Mouse (Mus musculus) adrenal gland, postnatal 25 days (tissue): Measurements from ENCODE around the gene AI597479. TPM values are rescaled to one million over a fixed set of nuclear protein-coding genes. Genes with fewer than 3 reads are reported as not detected.
"Not testable (repeated sequence)": the region's sequence is repeated elsewhere in the genome, so short reads cannot be mapped to it uniquely, and the experiment has no call there.

Experiments
- DNase-seq: peaks from one replicate; pipeline ENCODE4 v3.0.0; 2021; ENCODE audit warnings: mixed read lengths
- total RNA-seq: library from RNA; stranded (reverse); gene quantifications from 2 replicates; pipeline ENCODE4 v1.2.3, GENCODE M21; 2021

AI597479 gene
- total RNA-seq, 1 experiment from 2014 or later = 20.0 TPM

- no peak for DNase-seq
Measured at GRCm38 (mm10) chr1:43124726-43125125, 26.2 kb downstream of the AI597479 start.

DNA sequence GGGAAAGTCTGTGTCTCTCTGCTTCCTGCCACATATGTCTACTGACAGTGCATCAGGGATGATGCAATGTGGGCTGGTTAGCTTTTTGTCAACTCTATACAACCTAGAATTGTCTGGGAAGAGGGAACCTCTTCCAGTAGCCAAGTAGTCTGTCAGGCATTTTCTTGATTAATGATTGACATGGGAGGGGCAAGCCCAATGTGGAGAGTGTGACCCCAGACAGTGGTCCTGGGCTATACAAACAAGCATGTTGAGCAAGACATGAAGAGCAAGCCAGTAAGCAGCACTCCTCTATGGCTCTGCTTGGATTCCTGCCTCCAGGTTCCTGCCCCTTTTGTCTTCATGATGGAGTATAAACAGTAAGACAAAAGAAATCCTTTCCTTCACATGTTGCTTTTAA is 28.7 kb downstream of the AI597479 start:
- no peak for DNase-seq

GRCm38 (mm10) chr1:43127820-43128610 is 29.5 kb downstream of the AI597479 start:
- no peak for DNase-seq

DNA sequence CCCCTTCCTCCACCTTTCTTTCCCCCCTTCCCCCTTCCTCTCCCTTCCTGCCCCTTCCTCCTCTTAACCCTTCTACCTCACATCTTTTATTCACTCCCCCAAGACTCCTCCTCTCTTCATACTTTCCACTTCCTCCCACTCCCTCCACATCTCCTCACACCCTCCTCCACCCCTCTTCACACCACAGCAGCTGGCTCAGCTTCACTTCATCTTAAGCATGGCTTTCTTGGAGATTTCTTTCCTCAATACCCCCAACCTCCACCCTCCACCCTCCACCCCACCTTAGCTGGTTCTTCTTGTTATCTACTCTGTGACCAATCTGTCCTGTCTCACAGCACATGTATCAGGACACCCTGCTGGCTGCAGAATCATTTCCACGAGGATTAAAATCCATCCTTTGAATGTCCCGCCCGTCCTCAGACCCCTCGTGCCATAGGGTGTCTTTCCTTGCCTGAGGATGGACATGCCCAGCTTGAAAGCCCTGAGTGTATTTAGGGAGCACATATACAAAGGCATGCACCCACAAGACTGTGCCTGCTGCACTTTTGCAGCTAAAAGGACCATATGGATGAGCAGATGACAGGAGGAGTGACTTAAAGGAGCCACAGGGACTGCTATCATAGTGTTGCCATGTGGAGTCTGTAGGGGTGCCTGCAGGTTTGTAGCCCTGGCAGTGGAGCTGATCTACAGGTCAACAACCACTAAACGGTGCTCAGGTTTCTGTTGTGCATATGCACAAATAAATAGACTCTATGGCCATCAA is 31.9 kb downstream of the AI597479 start:
- DNase-seq = no peak

GRCm38 (mm10) chr1:43131591-43131990 is 33.1 kb downstream of the AI597479 start:
- DNase-seq = no peak

GRCm38 (mm10) chr1:43136488-43137029 is 38.0 kb downstream of the AI597479 start:
- DNase-seq = not testable (repeated sequence)

DNA sequence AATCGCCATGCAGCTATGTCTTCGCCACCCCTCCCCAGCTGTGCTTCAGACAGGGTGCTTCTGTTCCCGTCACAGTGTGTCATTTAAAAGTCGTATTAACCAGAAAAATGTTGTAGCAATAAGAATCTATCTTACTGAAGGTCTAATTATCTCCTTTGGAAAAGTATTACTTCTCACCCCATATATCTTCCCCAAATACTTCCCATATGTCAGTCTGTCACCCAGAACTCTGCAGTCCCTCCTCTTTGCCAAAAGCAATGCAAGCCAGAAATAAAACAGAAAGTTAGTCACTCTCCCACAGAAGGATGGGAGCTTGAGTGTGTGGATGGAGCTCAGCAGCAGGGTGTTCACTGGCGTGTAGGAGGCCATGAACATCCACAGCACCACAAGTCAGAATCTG is 38.8 kb downstream of the AI597479 start:
- no peak for DNase-seq

GRCm38 (mm10) chr1:43138268-43138812 is 39.8 kb downstream of the AI597479 start:
- no peak for DNase-seq

GRCm38 (mm10) chr1:43139587-43140266 is 41.2 kb downstream of the AI597479 start:
- DNase-seq = peak; percentile 79

DNA sequence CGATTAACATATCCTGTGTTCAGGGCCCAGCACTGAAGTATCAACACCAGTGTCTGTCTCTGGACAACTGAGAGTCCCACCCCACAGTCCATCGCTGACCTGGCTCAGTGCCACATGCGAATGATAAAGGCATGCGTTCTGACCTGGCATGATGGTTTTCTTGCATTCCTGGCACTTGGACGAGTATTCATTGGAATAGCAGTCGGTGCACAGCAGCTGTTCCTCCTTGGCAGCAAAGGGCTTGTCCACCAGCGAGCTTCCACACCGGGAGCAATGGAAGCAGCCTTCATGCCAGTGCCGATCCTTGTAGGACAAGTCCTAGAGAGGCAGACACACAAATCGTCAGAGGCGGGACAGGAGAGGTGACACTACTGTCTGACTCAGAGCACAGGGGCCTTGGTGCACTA is 43.0 kb downstream of the AI597479 start:
- DNase-seq = peak; percentile 19

DNA sequence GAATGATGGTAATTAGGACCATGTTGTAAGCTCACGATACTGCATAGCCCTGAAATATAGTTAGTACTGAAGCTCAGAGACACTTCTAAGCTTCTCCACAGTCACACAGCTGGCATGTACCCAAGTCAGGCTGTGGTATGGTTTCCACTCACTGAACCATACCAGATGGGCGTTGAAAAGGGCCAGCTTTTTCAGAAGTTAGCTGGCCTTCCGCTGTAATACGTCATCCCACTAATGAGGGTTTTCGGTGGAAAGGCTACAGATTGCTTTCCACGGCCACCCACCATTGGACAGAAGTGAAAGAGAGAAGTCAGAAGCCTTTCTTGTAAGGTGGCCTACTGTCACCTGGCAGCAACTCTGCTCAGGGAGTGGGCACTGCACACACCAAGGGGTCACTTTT is 44.3 kb downstream of the AI597479 start:
- DNase-seq = no peak

DNA sequence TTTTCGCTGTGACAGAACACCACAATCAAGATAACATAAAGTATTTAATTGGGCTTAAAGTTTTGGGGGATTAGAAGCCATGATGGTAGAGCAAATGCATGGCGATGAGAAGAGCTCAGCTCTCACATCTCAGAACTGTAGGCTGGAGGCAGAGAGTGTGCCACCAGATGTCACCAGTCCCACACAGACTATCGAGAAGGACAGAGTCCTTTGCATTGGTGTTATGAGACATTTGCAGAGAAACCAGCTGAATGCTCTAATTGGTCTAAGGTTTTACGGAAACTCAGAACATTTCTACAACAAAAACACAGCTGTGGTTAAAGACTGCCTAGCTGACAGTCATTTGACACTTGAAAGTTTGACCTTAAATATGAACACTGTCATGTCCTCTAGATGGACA is 44.8 kb downstream of the AI597479 start:
- DNase-seq = peak; percentile 12

DNA sequence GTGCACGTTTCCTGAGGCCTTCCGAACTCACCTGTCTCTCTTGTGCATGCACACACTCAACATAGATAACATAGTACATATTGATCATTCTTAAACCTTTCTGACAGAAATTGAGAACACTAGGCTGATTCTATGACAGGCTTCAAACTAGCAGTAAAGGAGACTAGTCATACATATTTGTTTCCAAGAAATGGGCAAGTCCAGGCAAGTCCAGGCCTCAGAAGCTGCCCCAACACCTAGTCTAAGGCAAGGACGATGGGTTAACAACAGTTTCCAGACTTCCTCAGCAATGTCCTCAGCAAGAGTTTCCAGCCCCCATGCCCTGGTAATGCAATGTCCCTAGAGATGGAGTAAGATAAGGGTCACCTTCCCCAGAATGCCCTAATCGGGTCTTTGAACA is 45.3 kb downstream of the AI597479 start:
- DNase-seq = no peak

DNA sequence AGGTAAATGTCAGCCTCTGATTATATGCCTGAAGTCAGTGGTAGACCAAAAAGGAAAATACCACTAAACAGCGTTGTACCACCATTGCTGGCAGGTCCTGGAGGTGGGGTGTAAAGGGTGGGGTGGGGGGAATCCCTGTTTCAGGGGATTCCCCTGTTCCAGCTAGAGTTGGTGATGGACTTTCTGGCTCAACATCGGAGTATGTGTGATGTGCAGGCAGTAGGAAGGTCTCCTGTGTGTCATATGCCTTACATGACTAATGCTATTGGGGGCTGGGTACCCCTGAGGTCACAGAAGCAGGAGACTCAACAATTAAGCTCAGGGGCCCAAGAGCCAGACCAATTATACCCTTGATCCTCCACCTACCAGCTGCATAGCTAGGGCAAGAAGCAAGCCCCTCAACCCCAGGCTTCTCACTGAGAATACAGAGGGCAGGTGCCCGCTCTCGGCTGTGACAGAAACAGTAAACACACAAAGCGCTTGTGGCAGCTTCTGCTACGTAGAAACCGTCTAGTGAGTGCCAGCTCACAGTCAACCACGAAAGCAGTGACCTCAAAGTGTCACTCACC is 45.9 kb downstream of the AI597479 start:
- no peak for DNase-seq

DNA sequence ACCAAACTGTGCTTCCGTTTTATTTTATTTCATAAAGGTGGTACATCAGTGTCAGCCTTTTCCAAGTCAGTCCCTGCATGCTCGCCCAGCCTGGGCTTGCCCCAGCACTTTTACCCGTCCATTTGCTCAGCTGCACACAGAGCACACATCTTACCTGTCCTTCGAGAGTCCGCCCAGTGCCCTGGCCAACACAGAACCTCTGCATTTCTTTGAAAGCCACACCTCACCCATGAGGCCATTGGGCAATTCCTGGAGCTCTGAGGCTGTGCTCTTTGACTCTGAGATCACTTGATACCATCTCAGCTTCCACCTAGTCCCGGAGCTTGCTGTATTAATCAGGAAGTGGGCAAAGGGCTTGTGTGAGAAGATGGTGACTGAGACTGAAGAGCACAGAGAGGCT is 46.9 kb downstream of the AI597479 start:
- DNase-seq = no peak

GRCm38 (mm10) chr1:43147474-43147873 is 49.0 kb downstream of the AI597479 start:
- no peak for DNase-seq

- no peak for DNase-seq
Measured at GRCm38 (mm10) chr1:43150225-43150624, 51.7 kb downstream of the AI597479 start.

GRCm38 (mm10) chr1:43152626-43153025 is 54.1 kb downstream of the AI597479 start:
- DNase-seq = no peak

DNA sequence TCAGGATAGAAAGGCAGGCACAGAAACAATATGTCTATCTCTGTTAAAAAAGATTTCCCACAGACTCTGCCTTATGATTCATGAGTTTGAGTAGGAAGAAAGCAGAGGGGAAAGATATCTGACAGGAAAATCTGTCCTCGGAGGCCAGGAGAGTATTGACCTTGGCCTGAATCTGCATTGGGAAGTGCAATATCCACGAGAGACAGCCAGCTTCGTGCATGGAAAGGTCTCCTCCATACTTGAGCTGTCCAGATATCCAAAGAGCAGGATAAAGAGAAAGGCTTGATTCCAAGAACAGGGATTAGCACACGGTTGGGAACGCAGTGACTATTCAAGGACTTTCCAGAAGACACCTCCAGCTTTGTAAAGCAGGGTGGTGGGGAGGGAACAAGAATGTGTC is 55.0 kb downstream of the AI597479 start:
- DNase-seq = no peak

DNA sequence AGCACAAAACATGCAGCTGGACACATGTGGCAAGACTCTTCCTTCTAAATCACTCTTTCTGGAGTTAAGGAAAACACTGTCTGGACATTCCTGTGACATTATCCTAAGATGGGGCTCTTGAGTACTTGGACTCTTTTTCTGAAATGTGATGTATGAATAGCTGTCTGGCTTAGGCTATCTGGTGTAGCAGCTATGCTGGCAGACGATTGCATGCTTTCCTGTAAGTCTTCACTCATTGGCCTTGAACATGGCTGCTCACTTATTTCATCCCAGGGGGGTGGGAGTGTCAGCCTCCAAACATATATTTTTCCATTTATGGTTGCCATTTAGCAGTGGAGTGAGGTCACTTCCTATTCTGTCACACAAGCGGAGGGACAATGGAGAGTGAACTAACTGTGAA is 56.0 kb downstream of the AI597479 start:
- no peak for DNase-seq

DNA sequence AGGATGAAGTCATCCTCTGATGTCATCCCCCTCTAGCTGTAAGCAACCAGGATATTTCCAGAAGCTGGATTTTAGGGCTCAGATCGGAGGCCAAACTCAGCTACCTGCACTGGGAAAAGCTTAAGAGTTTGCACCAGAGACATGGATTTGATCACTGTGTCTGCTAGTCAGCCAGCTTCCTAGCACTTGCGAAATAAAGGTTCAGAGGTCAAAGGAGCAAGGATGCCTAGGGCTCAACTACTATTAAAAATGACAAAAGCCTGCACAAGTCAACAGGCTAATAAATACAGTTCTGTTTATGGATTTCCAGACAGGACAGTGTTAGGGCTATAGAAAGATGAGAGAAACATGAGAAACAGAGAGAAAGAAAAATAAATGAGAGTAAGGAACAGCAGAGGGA is 59.4 kb downstream of the AI597479 start:
- no peak for DNase-seq

GRCm38 (mm10) chr1:43159429-43159828 is 60.9 kb downstream of the AI597479 start:
- no peak for DNase-seq
